In the genomic region with DNA sequence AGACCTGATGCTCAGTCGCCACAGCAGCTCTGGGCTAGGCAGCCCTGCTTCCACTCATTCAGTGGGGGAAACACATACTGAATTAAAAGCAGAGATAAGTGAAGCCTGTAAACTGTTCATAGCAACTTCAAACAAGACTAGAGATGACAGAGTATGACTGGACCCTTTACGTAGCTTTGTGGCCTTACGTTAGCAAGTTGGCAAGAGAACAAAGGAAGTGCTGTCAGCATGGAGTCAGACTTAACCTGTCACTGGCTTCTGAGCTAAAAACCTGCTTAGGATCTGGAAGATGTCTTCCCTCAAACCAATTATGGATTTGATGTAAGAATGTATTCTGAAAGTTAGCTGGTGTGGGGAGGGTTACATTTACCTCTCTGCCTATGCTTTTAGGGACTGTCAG, we compare ENCODE assay signal across 23 mouse cellular contexts.
DNase-seq lines count a peak whose midpoint lies in the region; ATAC-seq and TF ChIP-seq lines count a peak whose summit lies in the region.
"Had no signal": no experiment of that assay in that cellular context is flagged by ENCODE, and none has a peak within 500 bp of the region (broad histone marks: within the 10 kb centered on the region; RNA-seq: fewer than 3 reads in every experiment).

No protein-coding gene starts in this region.

- H3K4me1 ChIP-seq in heart, embryonic 12.5 days (replicated peaks), result peaks cover 18% of the 10 kb centered on the region
- H3K4me1 ChIP-seq in intestine, postnatal 0 days (replicated peaks; ENCODE audit: control insufficient read depth, insufficient read depth, low read length), result no peaks in the 10 kb centered on the region
- H3K4me1 ChIP-seq: forebrain, embryonic 12.5 days; hindbrain, embryonic 15.5 days had no signal

- H3K27ac ChIP-seq in heart, embryonic 12.5 days (ENCODE audit: poor library complexity, severe bottlenecking), result peak overlapping the region; percentile 31; the same call in 1 of the 2 replicates
- H3K27ac ChIP-seq in intestine, postnatal 0 days (ENCODE audit: low read depth, low read length), result no peak overlapping the region
- H3K27ac ChIP-seq: embryonic facial prominence, embryonic 12.5 days; forebrain, embryonic 12.5 days; hindbrain, embryonic 15.5 days had no signal

- H3K4me3 ChIP-seq in heart, embryonic 12.5 days, result no peak overlapping the region
- H3K4me3 ChIP-seq in intestine, postnatal 0 days (ENCODE audit: low read depth, low read length), result no peak overlapping the region
- H3K4me3 ChIP-seq: embryonic facial prominence, embryonic 12.5 days; forebrain, embryonic 12.5 days; hindbrain, embryonic 15.5 days had no signal

- H3K9me3 ChIP-seq in heart, embryonic 12.5 days (replicated peaks), result no peaks in the 10 kb centered on the region
- no peaks in the 10 kb centered on the region for H3K9me3 ChIP-seq in intestine, postnatal 0 days (ENCODE audit: control insufficient read depth)
- H3K9me3 ChIP-seq: embryonic facial prominence, embryonic 12.5 days; forebrain, embryonic 12.5 days; hindbrain, embryonic 15.5 days had no signal

- no peak overlapping the region for H3K4me2 ChIP-seq in heart, embryonic 12.5 days
- no peak overlapping the region for H3K4me2 ChIP-seq in intestine, postnatal 0 days (replicated peaks; ENCODE audit: low read depth)
- H3K4me2 ChIP-seq: embryonic facial prominence, embryonic 12.5 days; forebrain, embryonic 12.5 days; hindbrain, embryonic 15.5 days had no signal

- H3K36me3 ChIP-seq in heart, embryonic 12.5 days, result no peaks in the 10 kb centered on the region
- no peaks in the 10 kb centered on the region for H3K36me3 ChIP-seq in intestine, postnatal 0 days (ENCODE audit: control insufficient read depth, insufficient read depth)
- H3K36me3 ChIP-seq: embryonic facial prominence, embryonic 12.5 days; forebrain, embryonic 12.5 days; hindbrain, embryonic 15.5 days had no signal

- ATAC-seq in heart, embryonic 12.5 days (ENCODE audit: insufficient number of reproducible peaks, low FRiP score), result peak; percentile 48; the same call in 1 of the 2 replicates
- no peak for ATAC-seq in intestine, postnatal 0 days
- no peak for ATAC-seq in inflammation-experienced regulatory T-cells, adult 6 months
- ATAC-seq: activated CD4-positive, CD25-positive, alpha-beta regulatory T cell, adult 4 months; CD4-positive, CD25-positive, alpha-beta regulatory T cell, adult 4 months; forebrain, postnatal 0 days; Patski had no signal

- H3K27me3 ChIP-seq in heart, embryonic 12.5 days (replicated peaks), result no peaks in the 10 kb centered on the region
- no peaks in the 10 kb centered on the region for H3K27me3 ChIP-seq in intestine, postnatal 0 days (replicated peaks; ENCODE audit: control insufficient read depth, insufficient read depth, low read length)
- H3K27me3 ChIP-seq: embryonic facial prominence, embryonic 12.5 days; forebrain, embryonic 12.5 days; hindbrain, embryonic 15.5 days; Patski had no signal

- no peak overlapping the region for H3K9ac ChIP-seq in heart, embryonic 12.5 days
- no peak overlapping the region for H3K9ac ChIP-seq in intestine, postnatal 0 days (ENCODE audit: low read depth, low read length)
- H3K9ac ChIP-seq: embryonic facial prominence, embryonic 12.5 days; forebrain, embryonic 12.5 days; forebrain, postnatal 0 days; hindbrain, embryonic 15.5 days had no signal

- peak; percentile 28 to 77 for DNase-seq in adrenal gland, adult (ENCODE audit: inconsistent age in 2 of 2, low spot score in 1 of 2)
- DNase-seq in adrenal gland, postnatal 25 days, result no peak
- DNase-seq in heart, adult 9 months (ENCODE audit: low spot score in 2 of 2), result no peak
- DNase-seq in adrenal gland, postnatal 14 days, result peak; percentile 18
- DNase-seq: B cell, adult 2 months; cerebellum, adult 11 months; cerebellum, adult 8-10 months; cerebellum, postnatal 14 days; embryo, embryonic 11 days; forebrain, postnatal 0 days; gastrocnemius, postnatal 14 days; heart, postnatal 36 days; kidney, adult 18-20 months; kidney, postnatal 10 days had no signal

- no peak for TF ChIP-seq CTCF in intestine, postnatal 0 days (IDR thresholded peaks at IDR 0.05; ENCODE audit: low read depth)

- 20% methylated on average over 3 of the region's 3 CpGs for WGBS in heart, embryonic 12.5 days
- WGBS in intestine, postnatal 0 days, result 77% methylated on average over 3 of the region's 3 CpGs

Comparison
In these comparisons a context has a peak if more than half of its experiments do, and no peak if none do; other contexts are left out.
1. DNase-seq: peak in adrenal gland, adult (2 of 2) and adrenal gland, postnatal 14 days (single experiment); none in adrenal gland, postnatal 25 days (single experiment) and heart, adult 9 months (0 of 2).